In genomic region chr2:156089799-156090198, GRCm38 (mm10) we compare ENCODE assay signal across 20 mouse cellular contexts. TPM values are rescaled to one million over a fixed set of nuclear protein-coding genes. Genes with fewer than 3 reads are reported as not detected.
A peak's percentile ranks its signal among the peaks of the same experiment; 100 is the strongest.
DNase-seq lines count a peak whose midpoint lies in the region; ATAC-seq and TF ChIP-seq lines count a peak whose summit lies in the region.
"Had no signal": no experiment of that assay in that cellular context is flagged by ENCODE, and none has a peak within 500 bp of the region (broad histone marks: within the 10 kb centered on the region; RNA-seq: fewer than 3 reads in every experiment).

No protein-coding gene starts in this region.

- peaks cover 1% of the 10 kb centered on the region; the same call in 1 of the 2 replicates for H3K79me2 ChIP-seq in CH12.LX (replicated peaks; ENCODE audit: control insufficient read depth, extremely low read depth, insufficient read depth, poor library complexity, severe bottlenecking)

- WGBS in hindbrain, embryonic 11.5 days, result 45% methylated on average over 1 of the region's 1 CpGs
- WGBS in hindbrain, embryonic 10.5 days, result 81% methylated on average over 1 of the region's 1 CpGs
- 30% methylated on average over 1 of the region's 1 CpGs for WGBS in hindbrain, embryonic 14.5 days
- WGBS in liver, embryonic 11.5 days, result 90% methylated on average over 1 of the region's 1 CpGs

- no peak overlapping the region for H3K27ac ChIP-seq in hindbrain, embryonic 11.5 days (ENCODE audit: low read depth, low read length)
- H3K27ac ChIP-seq in hindbrain, embryonic 10.5 days, result no peak overlapping the region
- no peak overlapping the region for H3K27ac ChIP-seq in CH12.LX (ENCODE audit: insufficient read depth, low read depth)
- H3K27ac ChIP-seq in hindbrain, embryonic 14.5 days, result 0 out of 2 replicates have a peak overlapping the region, but pooled peaks have one; percentile 9
- H3K27ac ChIP-seq in liver, embryonic 11.5 days (ENCODE audit: low read depth, low read length), result no peak overlapping the region
- H3K27ac ChIP-seq: kidney, postnatal 0 days; limb, embryonic 15.5 days; stomach, postnatal 0 days had no signal

- H3K36me3 ChIP-seq in hindbrain, embryonic 11.5 days (ENCODE audit: control insufficient read depth, insufficient read depth, low read length), result no peaks in the 10 kb centered on the region
- H3K36me3 ChIP-seq in hindbrain, embryonic 10.5 days, result peaks cover 53% of the 10 kb centered on the region
- peaks cover 6 to 48% of the 10 kb centered on the region in 2 experiments for H3K36me3 ChIP-seq in CH12.LX (replicated peaks in 1 of 2; ENCODE audit: control insufficient read depth in 1 of 2, insufficient read depth in 1 of 2, low read length in 1 of 2)
- H3K36me3 ChIP-seq in hindbrain, embryonic 14.5 days (replicated peaks; ENCODE audit: control insufficient read depth, insufficient read depth), result peaks cover 17% of the 10 kb centered on the region
- H3K36me3 ChIP-seq in liver, embryonic 11.5 days (ENCODE audit: control insufficient read depth, insufficient read depth, low read length), result peaks cover 6% of the 10 kb centered on the region; the same call in 1 of the 2 replicates

- H3K9ac ChIP-seq in hindbrain, embryonic 11.5 days (ENCODE audit: low read depth, low read length), result no peak overlapping the region
- no peak overlapping the region for H3K9ac ChIP-seq in CH12.LX (ENCODE audit: insufficient read depth, low read depth)
- no peak overlapping the region for H3K9ac ChIP-seq in hindbrain, embryonic 14.5 days
- no peak overlapping the region for H3K9ac ChIP-seq in liver, embryonic 11.5 days (ENCODE audit: low read depth, low read length)
- H3K9ac ChIP-seq: limb, embryonic 15.5 days; lung, embryonic 14.5 days had no signal

- H3K4me1 ChIP-seq in hindbrain, embryonic 11.5 days (replicated peaks; ENCODE audit: control insufficient read depth, insufficient read depth, low read length), result 0 out of 2 replicates have a peak, but pooled peaks cover 2% of the 10 kb centered on the region
- peaks cover 17% of the 10 kb centered on the region for H3K4me1 ChIP-seq in hindbrain, embryonic 10.5 days (replicated peaks)
- H3K4me1 ChIP-seq in CH12.LX (ENCODE audit: control insufficient read depth in 1 of 2, insufficient read depth in 2 of 2), result peaks cover 4 to 8% of the 10 kb centered on the region in 2 experiments; a peak in 2 of 4 replicates
- H3K4me1 ChIP-seq in hindbrain, embryonic 14.5 days (replicated peaks; ENCODE audit: control insufficient read depth, insufficient read depth, low read length), result peaks cover 10% of the 10 kb centered on the region; the same call in 1 of the 2 replicates
- H3K4me1 ChIP-seq in liver, embryonic 11.5 days (replicated peaks; ENCODE audit: control insufficient read depth, insufficient read depth, low read length), result no peaks in the 10 kb centered on the region

- TF ChIP-seq EP300 in CH12.LX (IDR thresholded peaks at IDR 0.05; ENCODE audit: low read length), result no peak

- H3K9me3 ChIP-seq in hindbrain, embryonic 11.5 days (ENCODE audit: control insufficient read depth, low read length), result no peaks in the 10 kb centered on the region
- H3K9me3 ChIP-seq in hindbrain, embryonic 10.5 days, result no peaks in the 10 kb centered on the region
- H3K9me3 ChIP-seq in CH12.LX (replicated peaks; ENCODE audit: low read length), result no peaks in the 10 kb centered on the region
- no peaks in the 10 kb centered on the region for H3K9me3 ChIP-seq in hindbrain, embryonic 14.5 days (ENCODE audit: control insufficient read depth, low read length)
- H3K9me3 ChIP-seq in liver, embryonic 11.5 days (ENCODE audit: control insufficient read depth, low read length), result no peaks in the 10 kb centered on the region
- H3K9me3 ChIP-seq: limb, embryonic 15.5 days had no signal

- TF ChIP-seq RAD21 in CH12.LX (IDR thresholded peaks at IDR 0.05; ENCODE audit: low read depth, low read length), result no peak

- in situ Hi-C loops in CH12.LX (cut with MboI; ENCODE audit: low pct_ligation_motif_present, low pct_unique_long_range_greater_than_20kb, low sequenced_read_pairs), result no loop called here

- TF ChIP-seq CTCF in CH12.LX (conservative IDR thresholded peaks at IDR 0.05 in 1 of 2, IDR thresholded peaks at IDR 0.05 in 1 of 2; ENCODE audit: low read depth in 2 of 2, low read length in 2 of 2), result no peak

- peak; percentile 53; the same call in 1 of the 2 replicates for ATAC-seq in hindbrain, embryonic 11.5 days (ENCODE audit: low FRiP score)
- ATAC-seq in hindbrain, embryonic 14.5 days (ENCODE audit: low FRiP score), result peak; percentile 66; the same call in 1 of the 2 replicates
- no peak for ATAC-seq in liver, embryonic 11.5 days (replicated peaks; ENCODE audit: low FRiP score)

- TF ChIP-seq POLR2A in CH12.LX (IDR thresholded peaks at IDR 0.05; ENCODE audit: low read depth, low read length), result no peak

- dilution Hi-C loops in CH12.LX (cut with MboI; ENCODE audit: extremely low pct_ligation_motif_present, extremely low pct_unique_long_range_greater_than_20kb, low sequenced_read_pairs), result no loop called here

- no peak overlapping the region for H3K4me3 ChIP-seq in hindbrain, embryonic 11.5 days (ENCODE audit: low read depth, low read length)
- H3K4me3 ChIP-seq in hindbrain, embryonic 10.5 days, result no peak overlapping the region
- no peak overlapping the region for H3K4me3 ChIP-seq in CH12.LX (replicated peaks in 1 of 3; ENCODE audit: low read depth in 2 of 3, low read length in 2 of 3, poor library complexity in 1 of 3)
- H3K4me3 ChIP-seq in hindbrain, embryonic 14.5 days (replicated peaks; ENCODE audit: low read length), result no peak overlapping the region
- H3K4me3 ChIP-seq in liver, embryonic 11.5 days (ENCODE audit: low read depth, low read length), result no peak overlapping the region
- H3K4me3 ChIP-seq: limb, embryonic 15.5 days had no signal

- H3K4me2 ChIP-seq in hindbrain, embryonic 11.5 days (replicated peaks; ENCODE audit: low read depth, low read length), result no peak overlapping the region
- no peak overlapping the region for H3K4me2 ChIP-seq in CH12.LX (ENCODE audit: insufficient read depth, low read depth, poor library complexity, severe bottlenecking)
- H3K4me2 ChIP-seq in hindbrain, embryonic 14.5 days (replicated peaks), result no peak overlapping the region
- no peak overlapping the region for H3K4me2 ChIP-seq in liver, embryonic 11.5 days
- H3K4me2 ChIP-seq: limb, embryonic 15.5 days; lung, embryonic 14.5 days had no signal

- H3K27me3 ChIP-seq in hindbrain, embryonic 11.5 days (ENCODE audit: control insufficient read depth, insufficient read depth, low read length), result no peaks in the 10 kb centered on the region
- no peaks in the 10 kb centered on the region for H3K27me3 ChIP-seq in hindbrain, embryonic 10.5 days (ENCODE audit: insufficient read depth, poor library complexity, severe bottlenecking)
- no peaks in the 10 kb centered on the region for H3K27me3 ChIP-seq in CH12.LX (replicated peaks)
- no peaks in the 10 kb centered on the region for H3K27me3 ChIP-seq in hindbrain, embryonic 14.5 days (ENCODE audit: control insufficient read depth, insufficient read depth, low read length)
- H3K27me3 ChIP-seq in liver, embryonic 11.5 days (replicated peaks; ENCODE audit: control insufficient read depth, insufficient read depth, low read length), result no peaks in the 10 kb centered on the region
- H3K27me3 ChIP-seq: limb, embryonic 15.5 days had no signal

- peak; percentile 15 for DNase-seq in hindbrain, embryonic 11.5 days (ENCODE audit: low spot score)
- no peak for DNase-seq in hindbrain, embryonic 10.5 days (ENCODE audit: low spot score)
- DNase-seq in CH12.LX (ENCODE audit: extremely low read depth), result no peak
- DNase-seq in fibroblast of lung, adult 2 months (ENCODE audit: low read depth), result peak; percentile 81
- no peak for DNase-seq in hindbrain, embryonic 14.5 days (ENCODE audit: low spot score)
- DNase-seq in gastrocnemius, postnatal 10 days, result no peak
- no peak for DNase-seq in B cell, adult 2 months
- no peak for DNase-seq in liver, embryonic 11.5 days (ENCODE audit: low spot score)
- DNase-seq: adrenal gland, postnatal 10 days; cerebellum, postnatal 10 days; heart, postnatal 10 days; lung, embryonic 14.5 days; thymus, postnatal 25 days had no signal

RNA-seq across cellular contexts. Expression of gene Cpne1, which starts 22.0 kb away (rescaled TPM):
- polyA plus RNA-seq in hindbrain, embryonic 11.5 days (2014; fragmentation: Nextera tagmentation; extraction: Ambion mirVana), result 45.1 and 46.1 TPM in 2 replicates
- polyA plus RNA-seq in hindbrain, embryonic 10.5 days (2016; fragmentation: Nextera tagmentation; extraction: Ambion mirVana), result 51.4 and 68.0 TPM in 2 replicates
- 36.8 and 39.8 TPM in 2 replicates for total RNA-seq in CH12.LX (2012; rRNA removed)
- 34.0 and 36.6 TPM in 2 replicates for total RNA-seq in CH12.LX (2014; rRNA removed)
- polyA plus RNA-seq in CH12.LX (2012; ENCODE audit: insufficient read length, low read depth), result 24.6 and 33.0 TPM in 2 replicates
- 22.4 and 24.7 TPM in 2 replicates for polyA plus RNA-seq in hindbrain, embryonic 14.5 days (2014; fragmentation: Nextera tagmentation; extraction: Ambion mirVana)
- 10 to 100 TPM; 14.5 to 15.1 TPM for total RNA-seq in gastrocnemius, postnatal 10 days (2021)
- 55.8 and 62.5 TPM in 2 replicates for polyA plus RNA-seq in liver, embryonic 11.5 days (2014; fragmentation: Nextera tagmentation; extraction: Ambion mirVana)

RNA-seq across cellular contexts. Expression of gene Rbm12, which starts 22.0 kb away (rescaled TPM):
- 38.4 and 41.6 TPM in 2 replicates for polyA plus RNA-seq in hindbrain, embryonic 11.5 days (2014; fragmentation: Nextera tagmentation; extraction: Ambion mirVana)
- polyA plus RNA-seq in hindbrain, embryonic 10.5 days (2016; fragmentation: Nextera tagmentation; extraction: Ambion mirVana), result 42.6 and 47.4 TPM in 2 replicates
- total RNA-seq in CH12.LX (2012; rRNA removed) (9.6 and 13.2 TPM in 2 replicates), CH12.LX (2014; rRNA removed) (20.7 and 25.2 TPM in 2 replicates)
- polyA plus RNA-seq in CH12.LX (2012; ENCODE audit: insufficient read length, low read depth), result 33.4 and 36.5 TPM in 2 replicates
- polyA plus RNA-seq in hindbrain, embryonic 14.5 days (2014; fragmentation: Nextera tagmentation; extraction: Ambion mirVana), result 24.4 and 27.0 TPM in 2 replicates
- 10 to 100 TPM; 13.9 to 17.9 TPM for total RNA-seq in gastrocnemius, postnatal 10 days (2021)
- 20.0 and 31.5 TPM in 2 replicates for polyA plus RNA-seq in liver, embryonic 11.5 days (2014; fragmentation: Nextera tagmentation; extraction: Ambion mirVana)

RNA-seq across cellular contexts. Expression of gene Spag4, which starts 24.8 kb away (rescaled TPM):
- 3.9 and 4.8 TPM in 2 replicates for polyA plus RNA-seq in hindbrain, embryonic 11.5 days (2014; fragmentation: Nextera tagmentation; extraction: Ambion mirVana)
- 4.4 and 6.9 TPM in 2 replicates for polyA plus RNA-seq in hindbrain, embryonic 10.5 days (2016; fragmentation: Nextera tagmentation; extraction: Ambion mirVana)
- total RNA-seq in CH12.LX (2012; rRNA removed) (3.1 and 3.6 TPM in 2 replicates), CH12.LX (2014; rRNA removed) (2.2 and 3.0 TPM in 2 replicates)
- polyA plus RNA-seq in CH12.LX (2012; ENCODE audit: insufficient read length, low read depth), result 2.6 and 2.9 TPM in 2 replicates
- 6.3 and 7.9 TPM in 2 replicates for polyA plus RNA-seq in hindbrain, embryonic 14.5 days (2014; fragmentation: Nextera tagmentation; extraction: Ambion mirVana)
- total RNA-seq in gastrocnemius, postnatal 10 days (2021), result under 1 TPM; 0.85 to 0.86 TPM
- 4.1 and 4.7 TPM in 2 replicates for polyA plus RNA-seq in liver, embryonic 11.5 days (2014; fragmentation: Nextera tagmentation; extraction: Ambion mirVana)

RNA-seq across cellular contexts. Expression of gene Fer1l4, which starts 37.1 kb away (rescaled TPM):
- polyA plus RNA-seq in hindbrain, embryonic 11.5 days (2014; fragmentation: Nextera tagmentation; extraction: Ambion mirVana), result not detected in 2 replicates
- polyA plus RNA-seq in hindbrain, embryonic 10.5 days (2016; fragmentation: Nextera tagmentation; extraction: Ambion mirVana), result not detected in 2 replicates
- total RNA-seq in CH12.LX (2012; rRNA removed), result not detected in 2 replicates
- total RNA-seq in CH12.LX (2014; rRNA removed), result not detected in 2 replicates
- not detected in 2 replicates for polyA plus RNA-seq in CH12.LX (2012; ENCODE audit: insufficient read length, low read depth)
- not detected in 2 replicates for polyA plus RNA-seq in hindbrain, embryonic 14.5 days (2014; fragmentation: Nextera tagmentation; extraction: Ambion mirVana)
- total RNA-seq in gastrocnemius, postnatal 10 days (2021), result not detected
- not detected in 2 replicates for polyA plus RNA-seq in liver, embryonic 11.5 days (2014; fragmentation: Nextera tagmentation; extraction: Ambion mirVana)
- total RNA-seq: adrenal gland, postnatal 10 days; gastrocnemius, adult 18-20 months; heart, postnatal 10 days; left cerebral cortex, postnatal 14 days; megakaryocyte progenitor cell, adult 5-6 weeks had no signal
- polyA plus RNA-seq: C2C12; limb, embryonic 15.5 days; lung, embryonic 14.5 days had no signal

RNA-seq across cellular contexts. Expression of gene Gm28036, which starts 37.1 kb away (rescaled TPM):
- 19.7 and 20.1 TPM in 2 replicates for polyA plus RNA-seq in hindbrain, embryonic 11.5 days (2014; fragmentation: Nextera tagmentation; extraction: Ambion mirVana)
- 22.5 and 27.2 TPM in 2 replicates for polyA plus RNA-seq in hindbrain, embryonic 10.5 days (2016; fragmentation: Nextera tagmentation; extraction: Ambion mirVana)
- 14.7 and 18.8 TPM in 2 replicates for total RNA-seq in CH12.LX (2012; rRNA removed)
- total RNA-seq in CH12.LX (2014; rRNA removed), result 10.5 and 17.0 TPM in 2 replicates
- 15.3 and 18.4 TPM in 2 replicates for polyA plus RNA-seq in CH12.LX (2012; ENCODE audit: insufficient read length, low read depth)
- 12.3 and 14.2 TPM in 2 replicates for polyA plus RNA-seq in hindbrain, embryonic 14.5 days (2014; fragmentation: Nextera tagmentation; extraction: Ambion mirVana)
- 10 to 100 TPM; 12.8 to 13.4 TPM for total RNA-seq in gastrocnemius, postnatal 10 days (2021)
- polyA plus RNA-seq in liver, embryonic 11.5 days (2014; fragmentation: Nextera tagmentation; extraction: Ambion mirVana), result 10.8 and 12.1 TPM in 2 replicates

Comparison
In these comparisons a context has a peak if more than half of its experiments do, and no peak if none do; other contexts are left out.
1. DNase-seq: peak in hindbrain, embryonic 11.5 days (single experiment) and fibroblast of lung, adult 2 months (single experiment); none in hindbrain, embryonic 10.5 days (single experiment), CH12.LX (single experiment), hindbrain, embryonic 14.5 days (single experiment), gastrocnemius, postnatal 10 days (single experiment), B cell, adult 2 months (0 of 2) and liver, embryonic 11.5 days (single experiment).